Mouse (Mus musculus) kidney, adult 10 weeks (tissue): Measurements from ENCODE around the gene Avl9. TPM values are rescaled to one million over a fixed set of nuclear protein-coding genes. Genes with fewer than 3 reads are reported as not detected.

Experiments
- polyA plus RNA-seq: library from polyadenylated mRNA; stranded (reverse); fragments of 350-450 nt; fragmentation: Illumina TruSeq; extraction: RNeasy Lipid Tissue Mini Kit (QIAGEN cat#74804); gene quantifications from one replicate; pipeline ENCODE4 v1.2.3, GENCODE M21; 2014; ENCODE audit warnings: low read depth, low replicate concordance

Avl9 gene
- polyA plus RNA-seq = 48.1 TPM

GRCm38 (mm10) chr6:56714574-56715269, at the start of gene Avl9:
Gene Avl9, plus strand, starts transcription at chr6:56714899.

GRCm38 (mm10) chr6:56703931-56704900, 10.5 kb upstream of the Avl9 start, which contains the start of gene Lsm5:
Gene Lsm5, minus strand, starts transcription at chr6:56704710.

GRCm38 (mm10) chr6:56797311-56798151, 82.8 kb downstream of the Avl9 start, which contains the start of gene Kbtbd2:
Gene Kbtbd2, minus strand, starts transcription at chr6:56797813.

Other genes with a start within 250 kb of the Avl9 start
- 3.2 TPM for gene Pde1c, start 145.8 kb upstream of the Avl9 start, polyA plus RNA-seq
- 47.5 TPM for gene Lsm5, start 10.2 kb upstream of the Avl9 start, polyA plus RNA-seq
- gene Kbtbd2, start 82.9 kb downstream of the Avl9 start, polyA plus RNA-seq = 36.7 TPM
- 64.8 TPM for gene Fkbp9, start 117.2 kb downstream of the Avl9 start, polyA plus RNA-seq
- 206 TPM for gene Nt5c3, start 209.0 kb downstream of the Avl9 start, polyA plus RNA-seq
- 1.9 TPM for gene Vmn1r4, start 209.1 kb downstream of the Avl9 start, polyA plus RNA-seq